Mouse (Mus musculus): ENCODE data around the gene Gm49450. TPM values are rescaled to one million over a fixed set of nuclear protein-coding genes. Genes with fewer than 3 reads are reported as not detected.
A peak's percentile ranks its signal among the peaks of the same experiment; 100 is the strongest.

Gene Gm49450
- polyA plus RNA-seq, 1 experiment = 559 TPM

- H3K4me1 ChIP-seq (ENCODE audit: control insufficient read depth, insufficient read depth, low read length) = no peaks in the 10 kb centered on the region
- peak overlapping the region; percentile 78 for H3K4me3 ChIP-seq (ENCODE audit: insufficient read depth, low read length)
- H3K27ac ChIP-seq (ENCODE audit: insufficient read depth, low read length) = peak overlapping the region; percentile 50
- TF ChIP-seq CTCF (IDR thresholded peaks at IDR 0.05; ENCODE audit: borderline replicate concordance, insufficient read depth, low read length) (no peak), POLR2A (IDR thresholded peaks at IDR 0.05; ENCODE audit: low read depth, low read length) (no peak)
These were observed 36.3 kb downstream of the Gm49450 start for GRCm38 (mm10) chr15:98917091-98917490.

- H3K4me1 ChIP-seq (ENCODE audit: control insufficient read depth, insufficient read depth, low read length) = no peaks in the 10 kb centered on the region
- H3K4me3 ChIP-seq (ENCODE audit: insufficient read depth, low read length) = no peak overlapping the region
- no peak overlapping the region for H3K27ac ChIP-seq (ENCODE audit: insufficient read depth, low read length)
- TF ChIP-seq CTCF (IDR thresholded peaks at IDR 0.05; ENCODE audit: borderline replicate concordance, insufficient read depth, low read length) (no peak), POLR2A (IDR thresholded peaks at IDR 0.05; ENCODE audit: low read depth, low read length) (no peak)
These were observed 37.3 kb downstream of the Gm49450 start for GRCm38 (mm10) chr15:98916016-98916415.

GRCm38 (mm10) chr15:98914903-98915302 lies 38.4 kb downstream of the Gm49450 start:
- H3K4me1 ChIP-seq (ENCODE audit: control insufficient read depth, insufficient read depth, low read length) = no peaks in the 10 kb centered on the region
- TF ChIP-seq CTCF (IDR thresholded peaks at IDR 0.05; ENCODE audit: borderline replicate concordance, insufficient read depth, low read length) (no peak), POLR2A (IDR thresholded peaks at IDR 0.05; ENCODE audit: low read depth, low read length) (no peak)

GRCm38 (mm10) chr15:98904692-98905091 lies 48.7 kb downstream of the Gm49450 start:
- Histone ChIP-seq H3K4me1 (ENCODE audit: control insufficient read depth, insufficient read depth, low read length) (no peaks in the 10 kb centered on the region), H3K4me3 (ENCODE audit: insufficient read depth, low read length) (no peak overlapping the region), H3K27ac (ENCODE audit: insufficient read depth, low read length) (no peak overlapping the region)
- TF ChIP-seq POLR2A (IDR thresholded peaks at IDR 0.05; ENCODE audit: low read depth, low read length) = no peak
- TF ChIP-seq CTCF (IDR thresholded peaks at IDR 0.05; ENCODE audit: borderline replicate concordance, insufficient read depth, low read length) = peak; percentile 74; the same call in 1 of the 2 replicates

More at GRCm38 (mm10) chr15:98914903-98915302, 38.4 kb downstream of the Gm49450 start:
- Histone ChIP-seq H3K27ac (ENCODE audit: insufficient read depth, low read length) (no peak overlapping the region), H3K4me3 (ENCODE audit: insufficient read depth, low read length) (no peak overlapping the region)

GRCm38 (mm10) chr15:98902600-98902999 lies 50.8 kb downstream of the Gm49450 start:
- TF ChIP-seq CTCF (IDR thresholded peaks at IDR 0.05; ENCODE audit: borderline replicate concordance, insufficient read depth, low read length) (no peak), POLR2A (IDR thresholded peaks at IDR 0.05; ENCODE audit: low read depth, low read length) (no peak)
- H3K27ac ChIP-seq (ENCODE audit: insufficient read depth, low read length) = no peak overlapping the region
- H3K4me3 ChIP-seq (ENCODE audit: insufficient read depth, low read length) = no peak overlapping the region
- peaks cover 2% of the 10 kb centered on the region; the same call in 1 of the 2 replicates for H3K4me1 ChIP-seq (ENCODE audit: control insufficient read depth, insufficient read depth, low read length)

GRCm38 (mm10) chr15:98901530-98901929 lies 51.8 kb downstream of the Gm49450 start:
- Histone ChIP-seq H3K27ac (ENCODE audit: insufficient read depth, low read length) (no peak overlapping the region), H3K4me1 (ENCODE audit: control insufficient read depth, insufficient read depth, low read length) (peaks cover 4% of the 10 kb centered on the region; the same call in 1 of the 2 replicates), H3K4me3 (ENCODE audit: insufficient read depth, low read length) (no peak overlapping the region)
- no peak for TF ChIP-seq POLR2A (IDR thresholded peaks at IDR 0.05; ENCODE audit: low read depth, low read length)
- TF ChIP-seq CTCF (IDR thresholded peaks at IDR 0.05; ENCODE audit: borderline replicate concordance, insufficient read depth, low read length) = no peak

GRCm38 (mm10) chr15:98897928-98898800 lies 55.2 kb downstream of the Gm49450 start, which contains the start of gene Dhh:
TSS of gene Dhh (minus strand) at chr15:98898540.
- Histone ChIP-seq H3K4me3 (ENCODE audit: insufficient read depth, low read length) (0 out of 2 replicates have a peak within 1 kb of the TSS, but pooled peaks have one; percentile 5), H3K4me1 (ENCODE audit: control insufficient read depth, insufficient read depth, low read length) (peaks cover 4% of the 10 kb centered on the region; the same call in 1 of the 2 replicates), H3K27ac (ENCODE audit: insufficient read depth, low read length) (no peak within 1 kb of the TSS)
- TF ChIP-seq CTCF (IDR thresholded peaks at IDR 0.05; ENCODE audit: borderline replicate concordance, insufficient read depth, low read length) = no peak

- Histone ChIP-seq H3K27ac (ENCODE audit: insufficient read depth, low read length) (no peak overlapping the region), H3K4me3 (ENCODE audit: insufficient read depth, low read length) (no peak overlapping the region), H3K4me1 (ENCODE audit: control insufficient read depth, insufficient read depth, low read length) (peaks cover 4% of the 10 kb centered on the region; the same call in 1 of the 2 replicates)
- no peak for TF ChIP-seq CTCF (IDR thresholded peaks at IDR 0.05; ENCODE audit: borderline replicate concordance, insufficient read depth, low read length)
- TF ChIP-seq POLR2A (IDR thresholded peaks at IDR 0.05; ENCODE audit: low read depth, low read length) = no peak
These were observed 55.9 kb downstream of the Gm49450 start for GRCm38 (mm10) chr15:98897495-98897894.

GRCm38 (mm10) chr15:98895635-98896589 lies 57.4 kb downstream of the Gm49450 start:
- peaks cover 4% of the 10 kb centered on the region; the same call in 1 of the 2 replicates for H3K4me1 ChIP-seq (ENCODE audit: control insufficient read depth, insufficient read depth, low read length)
- H3K27ac ChIP-seq (ENCODE audit: insufficient read depth, low read length) = no peak overlapping the region
- TF ChIP-seq POLR2A (IDR thresholded peaks at IDR 0.05; ENCODE audit: low read depth, low read length) (no peak), CTCF (IDR thresholded peaks at IDR 0.05; ENCODE audit: borderline replicate concordance, insufficient read depth, low read length) (no peak)
- H3K4me3 ChIP-seq (ENCODE audit: insufficient read depth, low read length) = no peak overlapping the region
